Mouse (Mus musculus): ENCODE measurements around the gene Adgrf3.

GRCm38 (mm10) chr5:30198257-30198656 is 7.3 kb downstream of the Adgrf3 start:
- no peak for TF ChIP-seq CTCF (IDR thresholded peaks at IDR 0.05; ENCODE audit: low read depth, low read length)
- no peak for TF ChIP-seq POLR2A (IDR thresholded peaks at IDR 0.05; ENCODE audit: borderline replicate concordance, low read depth, low read length)

All from bone marrow macrophage, adult 2 months (primary cell).